Mouse (Mus musculus) erythroblast, adult 5-6 weeks (primary cell): Measurements from ENCODE around the gene Cryba2. TPM values are rescaled to one million over a fixed set of nuclear protein-coding genes. Genes with fewer than 3 reads are reported as not detected.

Experiments
- ATAC-seq: replicated peaks from 2 replicates; pipeline ENCODE4 v1.8.0; 2016; ENCODE audit warnings: moderate number of reproducible peaks, mild to moderate bottlenecking, moderate TSS enrichment, inconsistent platforms; ENCODE audit not compliant: poor library complexity, low FRiP score, severe bottlenecking
- total RNA-seq, 2 experiments: library from RNA; stranded (forward) in 1 of 2; stranded (reverse) in 1 of 2; fragments of 150-400 nt in 1 of 2; fragments of 200-764, 138-1000 nt in 1 of 2; gene quantifications; 2 replicates each; pipeline versions ENCODE4 v1.2.3 to v1.2.4; 2015 to 2017; ENCODE audit warnings: low replicate concordance in 2 of 2

The Cryba2 gene
- total RNA-seq, 2 experiments from 2014 or later = not detected

DNA sequence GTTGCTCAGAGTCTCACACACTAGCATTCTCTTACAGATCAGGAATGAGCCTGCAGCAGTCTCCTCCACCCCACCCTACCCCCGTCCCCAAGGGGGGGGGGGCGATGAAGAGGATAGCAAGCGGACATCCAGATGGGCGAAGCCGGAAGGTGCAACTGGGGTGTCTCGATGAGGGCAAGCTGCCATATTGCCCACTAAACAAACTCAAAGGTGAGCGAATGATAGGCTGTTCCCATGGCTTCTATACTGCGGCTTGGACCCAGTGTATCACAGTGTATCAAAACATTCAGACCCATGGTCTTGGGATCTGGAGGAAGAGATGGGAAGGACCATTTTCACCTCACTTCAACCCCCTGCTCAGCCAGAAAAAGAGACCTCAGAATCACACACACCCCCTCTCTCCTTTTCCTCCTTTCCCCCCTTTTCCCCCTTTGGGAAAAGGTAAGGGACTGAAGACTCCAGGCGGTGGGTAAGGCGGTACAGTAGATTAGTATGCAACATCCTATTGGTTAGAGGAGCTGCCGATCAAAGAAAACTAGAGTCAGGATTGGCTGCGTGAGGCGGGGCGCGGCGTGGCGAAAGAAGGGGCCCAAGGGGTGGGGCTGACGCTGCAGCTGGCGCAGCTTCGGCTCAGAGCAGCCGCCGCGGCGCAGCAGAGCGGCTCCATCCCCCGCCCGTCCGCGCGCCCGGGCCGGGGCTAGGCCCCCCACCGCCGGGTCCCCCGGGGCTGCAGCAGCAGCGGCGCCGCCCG lies 38.5 kb downstream of the Cryba2 start, which contains the start of gene Cdk5r2:
TSS of gene Cdk5r2 (plus strand) at position 629 of the 751 bp plus-strand sequence.
- ATAC-seq = no peak

DNA sequence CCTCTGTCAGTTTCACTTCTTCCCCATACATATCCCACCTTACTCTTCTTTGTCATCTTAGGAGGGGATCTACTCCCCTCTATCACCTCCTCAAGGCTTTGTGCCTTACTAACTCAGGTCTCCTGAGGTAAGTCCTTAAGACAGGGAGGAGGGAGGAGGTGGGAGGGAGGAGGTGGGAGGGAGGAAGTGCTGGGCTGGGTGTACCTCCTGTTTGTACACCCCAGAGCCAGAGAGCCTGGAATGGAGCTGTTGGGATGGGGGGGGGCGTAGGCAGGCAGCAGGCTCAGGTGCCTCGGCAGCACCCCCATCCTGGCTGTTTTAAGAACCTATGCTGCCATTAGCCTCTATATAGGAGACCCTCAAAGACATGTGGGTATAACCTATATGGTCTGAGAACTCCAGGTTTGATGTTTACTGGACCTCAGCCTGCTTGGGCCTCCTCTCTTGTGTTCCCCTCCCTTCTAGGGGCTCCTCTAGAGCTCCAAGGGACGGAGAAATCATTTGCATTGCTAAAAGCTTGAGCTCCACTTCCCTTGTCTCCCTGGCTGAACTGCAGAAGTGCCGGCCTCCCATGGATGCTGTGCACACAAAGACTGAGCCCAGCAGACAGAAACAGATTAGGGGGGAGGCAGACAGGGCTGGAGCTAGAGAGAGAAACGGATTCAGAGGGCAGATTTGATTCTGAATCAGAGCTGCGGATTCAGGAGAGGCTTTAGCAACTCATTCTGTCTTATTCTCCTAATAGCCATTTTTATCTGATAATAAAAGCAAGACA lies 41.8 kb downstream of the Cryba2 start:
- no peak for ATAC-seq

DNA sequence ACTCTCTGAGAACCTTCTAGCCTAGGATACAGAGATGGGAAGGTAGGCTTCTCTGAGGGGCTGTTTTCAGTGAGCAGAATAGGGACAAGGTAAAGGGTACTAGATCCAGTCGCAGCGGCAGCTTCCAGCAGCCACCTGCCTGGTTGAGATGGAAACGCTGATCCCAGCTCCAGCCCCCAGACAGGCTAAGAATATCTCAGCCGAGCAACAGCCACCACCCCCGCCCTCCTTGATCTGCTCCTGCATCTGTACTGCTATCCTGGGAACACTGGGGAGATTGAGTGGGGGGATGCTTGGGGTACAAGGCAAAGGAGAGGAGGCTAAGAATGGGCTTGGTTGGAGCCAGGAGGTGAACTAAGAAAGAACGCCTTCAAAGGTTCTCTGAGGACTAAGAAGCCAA lies 42.7 kb downstream of the Cryba2 start:
- ATAC-seq = no peak

DNA sequence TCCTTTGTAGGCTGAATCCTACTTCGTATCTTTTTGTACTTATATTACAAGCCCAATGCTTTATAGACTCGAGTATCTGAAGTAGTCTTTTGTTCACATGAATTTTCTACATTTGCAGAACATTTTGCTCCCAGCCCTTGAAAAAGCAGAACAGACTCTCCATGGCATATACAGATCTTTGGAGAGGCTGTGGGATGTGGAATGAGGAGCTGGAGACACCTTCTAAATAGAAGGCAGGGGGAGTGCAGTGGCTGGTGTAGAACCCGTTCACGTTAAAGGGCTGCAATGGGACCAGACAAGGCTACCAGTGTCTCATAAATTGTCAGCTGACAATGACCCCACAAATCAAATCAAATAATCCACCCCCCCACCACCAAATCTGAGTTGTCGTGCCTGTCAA lies 44.0 kb downstream of the Cryba2 start:
- ATAC-seq = no peak

DNA sequence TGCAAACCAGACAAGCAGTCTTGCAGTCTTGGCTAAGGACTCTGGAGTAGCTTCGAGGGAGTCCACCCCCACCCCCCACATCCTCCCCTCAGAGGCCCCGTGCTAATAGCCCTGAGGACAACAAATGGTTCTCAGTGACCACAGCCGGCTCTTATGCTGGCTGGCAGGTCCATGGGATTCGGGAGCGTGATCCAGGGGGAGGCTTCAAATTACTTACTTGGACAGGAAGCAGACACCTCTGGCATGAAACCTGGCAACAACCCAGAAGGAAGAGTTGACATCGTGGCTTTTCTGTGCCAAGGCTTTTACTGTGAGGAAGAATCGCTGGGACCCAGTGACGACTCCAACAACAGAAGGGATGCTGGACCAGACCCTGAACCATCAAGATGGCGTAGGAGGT lies 46.6 kb downstream of the Cryba2 start:
- ATAC-seq = no peak

DNA sequence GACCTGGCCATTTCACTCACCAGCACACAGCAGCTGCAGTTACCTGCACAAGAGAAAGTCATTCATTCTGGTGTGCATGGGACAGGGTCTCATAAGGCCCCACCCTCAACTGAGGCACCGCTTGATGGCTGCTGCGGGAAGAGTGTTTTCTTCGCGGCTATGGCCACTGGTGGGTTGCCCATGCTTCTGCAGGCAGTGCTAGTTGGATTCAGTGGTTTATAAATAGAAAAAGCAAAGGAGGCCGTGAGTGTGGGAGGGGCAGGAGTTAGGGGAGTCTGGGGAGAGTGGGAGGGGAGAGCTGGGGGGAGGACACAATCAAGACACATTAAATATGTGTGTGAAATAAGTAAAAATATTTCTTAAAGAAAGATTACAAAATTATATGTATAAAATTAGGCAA lies 49.9 kb downstream of the Cryba2 start:
- no peak for ATAC-seq

Other genes with a start within 250 kb of the Cryba2 start
- 0.77 and 3.1 TPM in 2 replicates for gene Ttll4, start 231.4 kb downstream of the Cryba2 start, total RNA-seq (2015; ENCODE audit: low replicate concordance)
- gene Ttll4, start 231.4 kb downstream of the Cryba2 start, total RNA-seq (2017; ENCODE audit: low replicate concordance) = 10.3 and 13.7 TPM in 2 replicates
- gene Cyp27a1, start 179.6 kb downstream of the Cryba2 start, total RNA-seq (2015; ENCODE audit: low replicate concordance) = 10.0 and 16.7 TPM in 2 replicates
- 5.1 and 6.7 TPM in 2 replicates for gene Cyp27a1, start 179.6 kb downstream of the Cryba2 start, total RNA-seq (2017; ENCODE audit: low replicate concordance)
- not detected in 2 replicates for gene Prkag3, start 143.9 kb downstream of the Cryba2 start, total RNA-seq (2015; ENCODE audit: low replicate concordance)
- 0.14 TPM in 1 of 2 replicates, not detected in the other for gene Prkag3, start 143.9 kb downstream of the Cryba2 start, total RNA-seq (2017; ENCODE audit: low replicate concordance)
- not detected in 2 replicates for gene Wnt6, start 121.3 kb downstream of the Cryba2 start, total RNA-seq (2015; ENCODE audit: low replicate concordance)
- gene Wnt6, start 121.3 kb downstream of the Cryba2 start, total RNA-seq (2017; ENCODE audit: low replicate concordance) = not detected in 2 replicates
- gene Wnt10a, start 101.6 kb downstream of the Cryba2 start, total RNA-seq (2015; ENCODE audit: low replicate concordance) = not detected in 2 replicates
- not detected in 2 replicates for gene Wnt10a, start 101.6 kb downstream of the Cryba2 start, total RNA-seq (2017; ENCODE audit: low replicate concordance)
- not detected in 2 replicates for gene Cdk5r2, start 38.2 kb downstream of the Cryba2 start, total RNA-seq (2015; ENCODE audit: low replicate concordance)
- not detected in 2 replicates for gene Cdk5r2, start 38.2 kb downstream of the Cryba2 start, total RNA-seq (2017; ENCODE audit: low replicate concordance)
- gene Fev, start 7.7 kb downstream of the Cryba2 start, total RNA-seq (2015; ENCODE audit: low replicate concordance) = not detected in 2 replicates
- gene Fev, start 7.7 kb downstream of the Cryba2 start, total RNA-seq (2017; ENCODE audit: low replicate concordance) = not detected in 2 replicates
- gene Cfap65, start 42.5 kb upstream of the Cryba2 start, total RNA-seq (2015; ENCODE audit: low replicate concordance) = not detected in 2 replicates
- not detected in 2 replicates for gene Cfap65, start 42.5 kb upstream of the Cryba2 start, total RNA-seq (2017; ENCODE audit: low replicate concordance)
- gene Ihh, start 58.5 kb upstream of the Cryba2 start, total RNA-seq (2015; ENCODE audit: low replicate concordance) = not detected in 2 replicates
- 0.28 TPM in 1 of 2 replicates, not detected in the other for gene Ihh, start 58.5 kb upstream of the Cryba2 start, total RNA-seq (2017; ENCODE audit: low replicate concordance)
- 0.77 and 8.2 TPM in 2 replicates for gene Nhej1, start 232.1 kb upstream of the Cryba2 start, total RNA-seq (2015; ENCODE audit: low replicate concordance)
- gene Nhej1, start 232.1 kb upstream of the Cryba2 start, total RNA-seq (2017; ENCODE audit: low replicate concordance) = 4.0 and 10.0 TPM in 2 replicates
- gene Slc23a3, start 240.7 kb upstream of the Cryba2 start, total RNA-seq (2015; ENCODE audit: low replicate concordance) = 1.3 and 3.5 TPM in 2 replicates
- 0.28 and 0.60 TPM in 2 replicates for gene Slc23a3, start 240.7 kb upstream of the Cryba2 start, total RNA-seq (2017; ENCODE audit: low replicate concordance)
- gene Cnppd1, start 249.6 kb upstream of the Cryba2 start, total RNA-seq (2015; ENCODE audit: low replicate concordance) = 41.6 and 42.7 TPM in 2 replicates
- 135 and 169 TPM in 2 replicates for gene Cnppd1, start 249.6 kb upstream of the Cryba2 start, total RNA-seq (2017; ENCODE audit: low replicate concordance)
- gene Retreg2, start 249.6 kb upstream of the Cryba2 start, total RNA-seq (2015; ENCODE audit: low replicate concordance) = 30.7 and 38.0 TPM in 2 replicates
- gene Retreg2, start 249.6 kb upstream of the Cryba2 start, total RNA-seq (2017; ENCODE audit: low replicate concordance) = 45.0 and 54.0 TPM in 2 replicates